Mouse (Mus musculus) frontal cortex, postnatal 10 days (tissue): ENCODE results near the gene Sbno2.

Experiments used
- DNase-seq, 2 experiments: peaks; one replicate each; pipeline ENCODE4 v3.0.0; 2022; ENCODE audit warnings: low spot score in 2 of 2, mixed read lengths in 1 of 2

The Sbno2 gene

DNA sequence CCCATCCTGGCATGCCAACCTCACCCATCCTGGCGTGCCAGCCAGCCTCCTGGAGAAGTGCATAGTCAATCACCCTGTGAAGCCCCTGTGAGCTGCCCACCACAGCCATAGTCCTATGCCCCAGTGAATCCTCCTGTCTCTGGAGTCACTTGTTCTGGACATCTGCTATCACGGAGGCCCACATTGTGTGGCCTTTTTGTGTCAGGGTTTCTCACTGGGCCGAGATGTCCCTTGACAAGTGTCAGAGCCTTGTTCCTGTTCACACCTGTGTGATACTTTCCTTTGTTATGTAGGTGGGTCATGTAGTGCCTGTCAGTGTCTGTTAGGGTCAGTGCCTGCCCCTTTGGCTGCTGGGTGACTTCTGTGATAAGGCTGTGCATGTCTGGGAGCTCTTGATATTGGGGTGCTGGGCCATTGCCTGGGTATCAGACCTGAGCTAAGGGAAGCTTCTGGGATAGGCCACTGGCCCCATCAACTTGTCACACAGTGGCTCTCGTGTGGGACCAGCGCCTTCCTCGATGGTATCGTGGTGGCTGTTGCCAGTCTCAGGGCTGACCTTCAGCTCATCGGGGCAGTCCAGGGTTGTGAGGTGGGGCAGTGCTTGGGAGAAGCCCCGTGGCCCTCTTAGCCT, 18.7 kb upstream of the Sbno2 start:
- no peak for DNase-seq

DNA sequence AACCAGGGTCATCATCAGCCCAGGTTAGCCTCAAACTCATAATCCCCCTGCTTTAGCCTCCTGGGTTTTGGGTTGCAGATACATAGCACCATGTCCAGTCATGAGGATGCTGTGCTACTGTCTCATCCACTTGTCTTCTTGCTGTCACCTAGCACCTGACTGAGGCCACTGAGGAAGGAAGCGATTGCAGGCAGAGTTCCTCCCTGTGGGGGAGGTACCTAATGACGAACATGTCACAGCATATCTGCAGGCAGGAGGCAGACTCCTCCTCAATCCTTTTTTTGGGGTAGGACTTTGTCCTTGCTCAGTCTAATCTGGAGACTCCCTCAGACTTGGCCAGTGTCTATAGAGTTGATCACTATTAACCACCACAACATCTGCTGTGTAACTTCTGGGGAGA, 16.3 kb upstream of the Sbno2 start:
- DNase-seq, result no peak

DNA sequence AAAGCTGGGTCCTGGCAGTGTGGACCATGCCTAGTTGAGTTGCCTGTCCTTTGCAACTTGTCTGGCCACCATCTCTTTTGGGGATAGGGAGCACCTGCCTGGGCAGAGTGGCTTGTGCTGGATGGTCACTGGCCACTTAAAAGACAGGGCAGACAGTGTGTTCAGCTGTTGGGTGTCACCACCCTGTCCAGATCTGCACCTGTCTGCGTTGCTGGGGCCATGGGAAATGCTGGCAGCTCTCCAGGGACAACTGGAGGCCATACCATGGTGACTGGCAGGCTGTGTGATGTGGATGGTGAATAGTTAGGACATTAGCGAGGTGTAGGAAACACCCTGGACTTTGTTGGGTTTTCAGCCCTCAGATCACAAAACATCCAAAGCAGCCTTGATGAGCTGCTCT, 14.8 kb upstream of the Sbno2 start:
- no peak for DNase-seq

DNA sequence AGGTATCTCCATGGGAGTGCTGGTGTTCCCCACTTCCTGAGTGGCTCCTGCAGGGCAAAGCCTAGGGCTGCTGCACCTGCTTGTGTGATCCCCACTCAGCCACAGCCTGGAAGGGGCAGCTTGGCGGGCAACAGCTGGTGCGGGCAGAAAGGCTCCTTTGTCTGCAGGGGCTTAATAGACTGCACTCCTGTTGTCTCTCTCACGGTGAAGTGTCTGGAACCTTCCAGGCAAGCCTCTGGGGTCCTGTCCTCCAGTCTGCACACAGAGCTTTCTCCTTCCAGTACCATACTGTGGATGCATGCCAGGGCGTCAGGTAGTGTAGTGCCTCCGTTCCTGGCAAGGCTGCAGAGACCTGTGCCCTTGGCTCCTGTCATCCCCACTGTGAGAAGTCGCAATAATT, 13.2 kb upstream of the Sbno2 start:
- no peak for DNase-seq

DNA sequence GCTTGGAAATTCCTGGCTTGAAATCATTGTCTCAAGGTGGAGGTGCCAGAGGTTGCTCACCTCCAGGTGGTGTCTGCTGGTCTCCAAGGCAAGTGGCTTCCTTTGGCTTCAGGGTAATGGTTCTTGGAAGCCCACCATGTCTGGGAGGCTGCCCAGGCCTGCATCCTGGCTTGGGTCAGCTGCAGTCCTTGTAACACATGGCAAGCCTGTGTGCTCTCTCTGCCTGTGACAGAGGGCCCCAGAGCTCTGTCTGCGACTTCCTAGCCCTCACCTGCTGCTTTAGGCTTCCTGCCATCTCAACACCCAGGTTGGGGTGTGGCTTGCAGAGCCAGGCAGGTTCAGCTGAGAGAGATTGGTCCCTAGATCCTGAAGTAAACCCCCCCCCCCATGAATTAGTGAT, 12.4 kb upstream of the Sbno2 start:
- DNase-seq, result no peak

DNA sequence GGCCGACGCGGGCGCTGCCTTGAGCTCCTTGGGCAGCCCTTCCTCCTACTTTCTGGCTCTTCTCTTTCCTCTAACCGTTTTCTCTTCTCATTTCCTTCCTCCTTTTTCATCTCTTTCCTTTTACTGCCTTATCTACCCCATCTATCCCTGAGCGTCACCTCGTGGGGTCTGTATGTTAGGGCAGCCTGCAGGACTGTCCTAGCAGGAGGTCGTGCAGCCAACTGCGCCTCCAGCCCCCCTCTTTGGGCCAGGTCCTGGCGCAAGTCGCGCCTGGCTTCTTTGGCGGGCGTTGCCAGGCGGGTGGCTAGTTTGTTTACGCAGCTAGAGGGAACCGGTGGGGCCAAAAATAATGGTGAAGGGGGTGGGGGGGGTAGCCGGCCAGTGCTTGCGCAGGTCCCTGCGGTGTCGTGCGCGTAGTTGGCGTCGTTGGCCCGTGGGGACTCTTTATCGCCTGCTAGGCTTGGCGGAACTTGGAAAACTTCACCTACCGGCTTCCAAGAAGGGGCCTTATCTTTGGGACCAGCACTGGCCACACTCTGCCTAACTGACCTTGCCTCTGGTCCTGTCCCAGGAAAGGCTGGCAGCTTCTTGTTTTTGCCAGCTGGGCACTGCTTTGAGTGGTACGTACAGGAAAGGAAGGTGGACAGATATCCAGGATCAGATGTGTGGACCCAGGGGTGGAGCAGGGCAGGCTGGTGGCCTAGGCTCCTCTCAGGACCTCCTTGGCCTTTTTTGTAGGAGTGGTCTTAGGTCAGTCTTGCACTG, 11.7 kb upstream of the Sbno2 start:
- no peak for DNase-seq

DNA sequence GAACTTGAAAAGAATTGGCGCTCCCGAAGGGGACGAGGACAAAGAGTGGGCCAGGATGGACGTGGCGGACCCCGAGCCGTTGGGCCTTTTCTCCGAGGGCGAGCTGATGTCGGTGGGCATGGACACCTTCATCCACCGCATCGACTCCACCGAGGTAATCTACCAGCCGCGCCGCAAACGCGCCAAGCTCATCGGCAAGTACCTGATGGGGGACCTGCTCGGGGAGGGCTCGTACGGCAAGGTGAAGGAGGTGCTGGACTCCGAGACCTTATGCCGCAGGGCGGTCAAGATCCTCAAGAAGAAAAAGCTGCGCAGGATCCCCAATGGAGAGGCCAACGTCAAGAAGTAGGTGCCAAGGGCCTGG, 11.2 kb upstream of the Sbno2 start:
- DNase-seq, result peak in 1 of 2 experiments; percentile 24

DNA sequence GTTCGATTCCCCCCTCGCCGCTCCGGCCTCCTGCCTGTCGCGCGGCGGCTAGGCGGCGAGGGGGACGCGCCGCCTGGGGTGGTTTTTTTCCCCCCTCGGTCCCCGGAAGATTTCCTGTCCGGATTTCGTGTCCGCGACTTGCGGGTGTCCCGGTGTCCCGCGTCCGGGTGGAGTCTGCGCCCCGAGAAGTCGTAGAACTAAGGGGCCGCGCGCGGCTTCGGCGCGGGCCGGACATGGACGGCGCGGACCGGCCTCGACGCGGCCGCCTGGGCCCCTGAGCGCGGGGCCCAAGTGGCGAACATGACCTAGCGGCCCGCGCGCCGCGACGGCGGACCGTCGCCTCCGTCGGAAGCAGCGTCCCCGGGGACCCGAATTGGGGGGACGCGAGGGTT, 10.6 kb upstream of the Sbno2 start:
- DNase-seq, result no peak

DNA sequence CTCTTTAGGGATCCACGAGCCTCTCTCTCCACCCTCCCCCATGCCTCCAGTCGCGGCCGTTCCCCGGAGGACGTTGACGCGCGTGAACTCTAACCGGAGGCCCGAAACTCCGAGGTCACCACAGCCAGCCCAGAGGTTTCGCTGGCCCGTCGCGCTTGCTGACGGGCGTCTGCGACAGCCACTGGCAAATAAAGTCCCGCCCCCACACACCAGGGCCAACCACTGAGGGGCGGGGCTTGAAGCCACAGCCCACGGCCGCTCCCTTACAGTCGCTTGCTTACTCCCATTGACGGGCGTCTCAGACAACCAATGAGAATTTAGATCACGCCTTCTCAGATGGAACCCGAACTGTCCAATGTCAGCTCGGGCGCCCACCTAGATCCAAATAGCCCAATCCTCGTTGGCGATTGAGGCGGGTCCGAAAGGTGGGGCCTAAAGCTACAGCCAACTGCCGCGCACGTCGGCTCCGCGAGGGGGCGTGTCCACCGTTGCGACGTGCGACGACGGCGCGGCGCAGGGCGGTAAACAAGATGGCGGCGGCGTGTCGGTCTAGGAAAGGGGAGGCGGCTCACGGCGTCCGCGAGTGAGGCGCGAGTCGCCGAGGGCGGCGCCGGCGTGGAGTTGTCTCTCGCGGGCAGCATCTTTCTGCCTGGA, 10.0 kb upstream of the Sbno2 start, which contains the start of gene Stk11:
TSS of gene Stk11 (plus strand) at position 514 of the 654 bp plus-strand sequence.
- peak; percentile 99 for DNase-seq

DNA sequence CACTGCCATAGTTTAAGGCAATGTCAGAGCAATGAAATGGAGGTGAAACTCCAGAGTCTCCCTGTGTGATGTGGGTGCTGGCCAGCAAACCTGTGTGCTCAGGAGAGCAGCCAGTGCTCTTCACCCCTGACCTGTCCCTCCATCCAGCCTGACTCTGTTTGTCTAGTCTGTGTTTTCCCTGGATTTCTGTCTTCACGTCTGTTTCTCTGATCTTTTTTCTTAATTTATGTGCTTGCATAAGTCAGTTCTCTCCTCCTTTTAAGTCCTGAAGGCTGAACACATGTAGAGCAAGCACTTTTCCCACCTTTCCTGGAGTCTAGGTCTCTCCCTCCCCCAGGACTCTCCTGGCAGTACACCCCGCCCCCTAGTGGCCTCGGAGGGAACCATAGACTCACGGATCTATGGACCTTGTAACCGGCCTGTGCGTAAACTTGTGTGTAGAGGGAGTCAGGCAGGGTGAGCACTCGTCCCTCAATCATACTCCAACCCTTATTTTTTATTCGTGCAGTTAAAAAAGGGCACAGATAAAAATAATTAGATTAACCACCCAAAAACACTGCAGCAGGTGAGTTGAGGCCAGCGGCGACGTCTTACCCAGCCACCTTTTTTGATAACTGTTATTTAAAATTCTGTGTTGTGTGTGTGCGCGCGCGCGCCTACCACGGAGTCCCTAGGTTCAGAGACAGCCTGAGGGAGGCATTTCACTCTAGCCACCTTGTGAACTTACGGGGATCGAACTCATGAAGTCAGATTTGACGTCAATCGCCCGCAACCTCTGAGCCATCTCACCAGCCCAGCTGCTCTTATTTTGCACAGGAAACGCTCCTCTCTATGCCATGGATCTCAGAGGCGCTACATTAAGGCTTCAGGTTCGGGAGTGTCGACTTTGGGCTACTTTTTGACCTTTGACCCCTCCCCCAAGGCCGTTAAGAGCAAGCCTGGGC, 9.2 kb upstream of the Sbno2 start:
- peak; percentile 78 to 80 for DNase-seq

DNA sequence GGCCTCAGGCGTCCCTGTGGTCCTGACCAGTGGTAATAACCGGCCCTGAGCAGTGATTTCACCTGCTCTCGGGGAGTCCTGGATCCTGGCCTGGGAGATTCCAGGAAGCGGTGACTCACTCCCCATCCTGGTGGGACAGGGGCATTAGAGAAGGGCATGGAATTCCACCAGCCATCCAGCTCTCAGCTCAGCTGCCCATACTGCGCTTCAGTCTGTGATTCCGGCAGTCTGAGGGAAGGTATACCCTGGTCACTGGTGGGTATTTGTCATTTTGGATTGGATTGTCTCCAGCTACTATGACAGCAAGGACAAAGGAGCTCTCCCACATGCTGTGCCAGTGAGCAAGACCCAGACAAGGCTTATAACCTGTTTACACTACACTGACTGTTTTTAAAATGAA, 2.3 kb upstream of the Sbno2 start:
- DNase-seq, result no peak

DNA sequence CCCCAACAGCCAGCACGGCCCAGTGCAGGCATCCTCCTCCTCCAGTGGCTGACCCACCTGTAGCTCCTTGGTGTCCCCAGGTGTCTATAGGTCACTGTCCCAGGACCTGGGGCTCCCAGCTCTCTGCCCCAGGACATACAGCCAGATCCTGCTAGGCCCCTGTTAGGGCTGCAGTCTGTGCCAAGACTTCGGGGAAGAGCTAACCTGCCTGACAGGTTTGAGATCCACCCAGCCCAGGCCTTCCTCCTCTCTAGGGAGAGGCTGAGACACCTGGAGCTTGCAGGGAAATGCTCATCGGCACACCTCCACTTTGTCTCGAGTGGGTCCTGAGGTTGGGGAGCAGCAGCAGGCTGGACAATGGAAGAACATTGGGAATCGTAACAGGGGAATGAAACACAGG, 555 bp upstream of the Sbno2 start:
- no peak for DNase-seq

DNA sequence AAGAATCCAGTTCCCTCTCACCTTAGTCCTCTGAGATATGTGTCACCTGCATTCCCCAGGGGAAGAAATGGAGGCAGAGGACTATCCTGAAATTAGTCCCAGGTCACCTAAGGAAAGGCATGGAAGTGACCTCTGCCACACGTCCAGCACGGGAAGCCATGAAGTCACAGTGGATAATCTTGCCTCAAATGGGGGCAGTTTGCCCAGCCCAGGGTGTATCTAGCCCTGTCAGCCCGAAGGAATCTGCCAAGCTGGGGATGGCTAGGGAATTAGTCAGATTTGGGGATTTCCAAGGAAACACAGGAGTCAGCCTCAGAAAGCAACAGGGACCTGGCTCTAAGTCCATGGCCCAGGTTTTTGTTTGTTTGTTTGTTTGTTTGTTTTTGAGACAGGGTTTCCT, 1.2 kb downstream of the Sbno2 start:
- DNase-seq, result no peak

DNA sequence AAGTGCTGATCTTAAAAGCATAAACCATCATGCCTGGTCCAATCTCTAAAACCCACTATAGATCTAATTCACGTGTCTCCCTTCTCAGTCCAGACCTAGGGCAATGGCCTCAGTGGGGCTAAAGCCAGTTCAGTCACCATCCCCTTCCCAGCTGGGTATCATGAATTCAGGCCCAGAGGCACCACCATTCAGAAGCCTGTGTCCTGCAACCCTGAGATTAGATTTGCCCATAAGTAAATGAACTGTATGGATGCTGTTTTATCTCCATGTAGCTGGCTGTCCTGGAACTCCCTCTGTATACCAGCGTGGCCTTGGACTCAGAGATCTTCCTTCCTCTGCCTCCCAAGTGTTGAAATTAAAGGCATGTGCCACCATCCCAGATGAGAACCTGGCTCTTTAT, 2.3 kb downstream of the Sbno2 start:
- no peak for DNase-seq

DNA sequence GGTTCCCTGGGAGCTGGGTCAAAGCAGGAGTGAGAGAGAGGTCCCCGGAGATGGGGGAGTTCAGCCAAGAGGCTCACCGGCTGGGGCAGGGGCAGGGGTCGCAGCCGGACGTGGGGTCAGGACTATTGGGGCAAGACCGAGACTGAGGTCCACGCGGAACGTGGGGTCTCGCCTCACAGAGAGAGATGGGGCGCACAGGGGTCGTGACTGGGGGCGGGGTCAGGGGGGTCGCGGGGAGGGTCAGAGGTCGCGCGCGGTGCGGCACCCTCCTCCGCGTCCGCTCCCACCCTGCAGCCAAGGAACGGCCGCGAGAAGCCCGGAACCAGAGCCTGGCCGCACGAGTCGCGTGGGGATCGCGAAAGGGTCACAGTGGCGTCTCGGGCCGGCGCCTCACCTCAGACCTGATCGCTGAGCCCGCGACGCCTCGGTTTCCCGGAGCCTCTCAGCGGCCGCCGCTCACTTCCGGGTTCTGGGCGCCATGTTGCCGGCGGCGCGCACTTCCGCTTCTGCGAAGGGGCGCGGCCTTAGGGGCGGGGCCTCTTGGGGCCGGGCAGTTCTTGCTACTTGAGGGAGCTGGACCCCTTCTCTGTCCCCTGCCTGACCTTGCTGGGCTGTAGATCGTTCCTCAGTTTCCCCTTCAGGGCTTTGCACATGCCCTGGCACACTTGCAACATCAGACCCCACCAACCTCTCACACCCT, 3.0 kb downstream of the Sbno2 start:
- DNase-seq, result peak; percentile 52 to 80

DNA sequence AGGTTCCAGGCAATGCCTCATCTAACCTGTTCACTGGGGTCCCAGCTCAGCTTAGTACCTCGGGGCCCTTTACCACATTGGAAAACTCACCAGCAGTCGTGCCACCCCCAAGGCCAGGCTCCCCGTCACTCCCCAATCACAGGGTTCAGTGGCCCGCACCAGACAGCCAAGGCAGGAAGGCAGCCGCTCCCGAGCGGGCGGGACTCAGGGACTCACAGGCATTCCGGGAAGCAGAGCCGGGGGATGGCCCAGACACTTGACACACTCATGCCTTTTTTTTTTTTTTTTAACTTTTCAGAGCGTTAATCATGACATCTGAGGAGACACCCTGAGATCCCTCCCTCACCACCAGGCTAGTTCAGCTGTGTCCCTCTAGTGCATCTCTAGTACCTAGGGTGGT, 4.4 kb downstream of the Sbno2 start:
- no peak for DNase-seq

DNA sequence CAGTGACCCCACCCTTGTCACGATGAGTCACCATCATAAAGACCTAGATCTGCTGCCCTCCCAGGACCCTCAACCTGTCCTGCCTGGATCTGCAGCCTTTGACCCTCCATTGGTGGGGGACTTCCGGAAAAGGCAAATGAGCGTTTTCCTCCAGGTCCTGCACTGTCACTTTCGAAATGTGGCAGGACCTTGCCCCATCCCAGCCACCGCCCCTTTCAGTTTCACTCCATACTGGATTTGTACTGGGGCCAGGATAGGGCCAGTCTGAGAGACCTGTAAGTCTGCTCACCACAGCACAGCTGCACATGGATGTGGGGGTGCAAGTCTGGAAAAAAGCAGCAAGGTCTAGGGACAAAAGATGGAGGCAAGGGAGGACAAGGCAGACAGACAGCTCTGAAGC, 6.7 kb downstream of the Sbno2 start:
- DNase-seq, result no peak

DNA sequence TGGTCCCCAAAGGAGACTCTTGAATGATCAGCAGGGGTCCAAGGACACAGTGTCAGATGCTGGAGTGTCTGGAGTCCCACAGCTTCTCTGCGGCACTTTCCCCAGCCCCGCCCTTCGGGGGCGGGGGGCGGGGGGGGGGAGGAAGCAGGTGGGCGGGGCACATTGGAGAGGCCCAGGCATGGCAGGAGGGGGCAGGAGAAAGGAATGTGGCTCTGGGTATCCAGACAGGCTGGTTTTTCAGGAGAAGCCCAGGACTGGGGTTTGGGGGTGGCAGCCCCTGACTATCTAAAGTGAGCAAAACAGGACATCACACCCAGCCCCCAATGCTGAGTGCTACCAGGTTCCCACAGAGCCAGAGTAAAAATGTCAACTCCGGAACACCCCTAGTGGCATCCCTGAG, 8.1 kb downstream of the Sbno2 start:
- no peak for DNase-seq

DNA sequence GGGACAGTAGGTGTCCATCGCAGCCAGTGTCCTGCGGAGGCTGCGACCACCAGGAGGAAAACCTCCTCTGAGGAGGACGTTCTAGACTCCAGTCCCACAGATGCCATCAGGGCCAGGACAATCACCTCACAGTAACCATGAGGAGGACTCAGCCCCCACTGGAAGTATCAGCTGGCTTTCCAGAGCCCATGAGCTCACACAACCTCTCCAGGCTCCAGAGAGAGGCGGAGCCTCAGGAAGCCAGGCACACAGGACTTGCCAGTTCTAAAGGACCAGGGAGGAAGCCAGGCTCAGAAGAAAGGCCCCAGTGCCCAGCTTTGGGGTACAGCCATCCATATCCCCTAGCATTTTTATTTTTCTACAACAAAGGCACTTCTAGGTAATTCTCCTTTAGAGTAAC, 9.8 kb downstream of the Sbno2 start:
- DNase-seq, result no peak

DNA sequence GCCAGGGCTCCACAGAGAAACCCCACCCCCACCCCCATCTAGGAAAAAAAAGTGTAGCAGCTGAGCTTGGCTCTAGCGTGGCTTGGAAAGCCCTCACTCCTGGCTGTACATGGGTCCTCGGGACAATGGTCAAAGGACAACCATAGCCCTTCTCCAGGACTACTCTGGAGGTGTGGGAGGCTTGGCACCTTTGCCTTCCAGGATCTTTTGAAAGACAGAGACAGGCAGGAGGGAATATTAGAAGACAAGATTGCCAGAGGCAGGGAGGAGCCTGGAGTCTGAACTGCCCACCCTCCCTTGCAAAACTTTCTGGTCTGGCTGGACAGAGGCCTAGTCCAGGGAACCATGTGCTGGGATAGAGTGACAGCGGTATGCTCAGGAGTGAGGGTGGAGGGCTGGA, 10.7 kb downstream of the Sbno2 start:
- DNase-seq, result no peak

DNA sequence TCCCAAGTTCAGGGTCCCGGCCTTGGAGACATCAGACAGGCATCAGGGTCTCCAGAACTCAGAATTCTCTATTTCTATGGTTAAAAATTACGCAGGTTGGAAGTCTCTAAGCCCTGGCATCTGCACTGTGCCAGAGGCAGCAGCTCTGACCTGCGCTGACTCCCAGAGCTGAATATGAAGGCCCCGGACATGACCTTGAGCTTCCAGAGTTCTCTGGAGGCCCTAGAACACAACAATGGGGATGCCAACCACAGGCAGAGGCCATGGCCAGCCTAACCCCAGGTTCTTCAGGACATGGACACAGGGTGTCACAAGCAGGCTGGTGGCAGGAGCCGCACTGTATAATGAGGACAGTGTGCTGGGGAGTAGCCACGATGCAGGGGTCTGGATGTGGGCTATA, 11.3 kb downstream of the Sbno2 start:
- DNase-seq, result no peak
